Mouse (Mus musculus) heart, embryonic 11.5 days (tissue): ENCODE data around the gene Wdr77. TPM values are rescaled to one million over a fixed set of nuclear protein-coding genes. Genes with fewer than 3 reads are reported as not detected.

Source experiments
- ATAC-seq: fragments of 200-750 bp; cut with Nextera tagmentation; replicated peaks from 2 replicates; pipeline ENCODE4 v1.8.0; 2017; ENCODE audit warnings: moderate library complexity; ENCODE audit not compliant: insufficient number of reproducible peaks, low FRiP score, low TSS enrichment
- H3K27ac ChIP-seq: fragments of 300-500 bp; sonication (generic); 2 replicates; pipeline ENCODE4 v1.5.1; 2014; ENCODE audit warnings: mild to moderate bottlenecking, low read depth, low read length
- H3K27me3 ChIP-seq: fragments of 300-500 bp; sonication (generic); 2 replicates; pipeline ENCODE4 v1.6.1; 2014; ENCODE audit warnings: mild to moderate bottlenecking, low read length, mixed read lengths; ENCODE audit not compliant: control insufficient read depth, insufficient read depth
- H3K36me3 ChIP-seq: fragments of 300-500 bp; sonication (generic); 2 replicates; pipeline ENCODE4 v1.6.1; 2014; ENCODE audit warnings: mild to moderate bottlenecking, low read length, moderate library complexity, mixed read lengths; ENCODE audit not compliant: control insufficient read depth, insufficient read depth
- H3K4me1 ChIP-seq: fragments of 300-500 bp; sonication (generic); 2 replicates; pipeline ENCODE4 v1.6.1; 2014; ENCODE audit warnings: low read length; ENCODE audit not compliant: control insufficient read depth, insufficient read depth
- H3K4me2 ChIP-seq: fragments of 300-500 bp; sonication (generic); 2 replicates; pipeline ENCODE4 v1.6.1; 2014; ENCODE audit warnings: mild to moderate bottlenecking, moderate library complexity
- H3K4me3 ChIP-seq: fragments of 300-500 bp; sonication (generic); 2 replicates; pipeline ENCODE4 v1.5.1; 2014; ENCODE audit warnings: low read depth, low read length
- H3K9ac ChIP-seq: fragments of 300-500 bp; sonication (generic); 2 replicates; pipeline ENCODE4 v1.6.1; 2014; ENCODE audit warnings: mild to moderate bottlenecking, low read depth, low read length, moderate library complexity
- H3K9me3 ChIP-seq: fragments of 300-500 bp; sonication (generic); replicated peaks from 2 replicates; pipeline ENCODE4 v1.6.1; 2016; ENCODE audit warnings: low read length; ENCODE audit not compliant: control insufficient read depth
- WGBS: fragments of 180-500 bp; shearing (Covaris S2); extraction: QIAGEN DNeasy Blood & Tissue Kit; methylation state at CpG from one replicate; pipeline ENCODE4 v1.1.7; 2014; ENCODE audit not compliant: insufficient replicate concordance; 5-methylcytosine and 5-hydroxymethylcytosine counted together
- polyA plus RNA-seq: library from polyadenylated mRNA; unstranded; fragments of >200 nt; fragmentation: Nextera tagmentation; extraction: Ambion mirVana; gene quantifications from 2 replicates; pipeline ENCODE4 v1.2.1, GENCODE M21; 2014

Gene Wdr77
- polyA plus RNA-seq, 1 experiment from 2014 or later = 94.0 TPM

DNA sequence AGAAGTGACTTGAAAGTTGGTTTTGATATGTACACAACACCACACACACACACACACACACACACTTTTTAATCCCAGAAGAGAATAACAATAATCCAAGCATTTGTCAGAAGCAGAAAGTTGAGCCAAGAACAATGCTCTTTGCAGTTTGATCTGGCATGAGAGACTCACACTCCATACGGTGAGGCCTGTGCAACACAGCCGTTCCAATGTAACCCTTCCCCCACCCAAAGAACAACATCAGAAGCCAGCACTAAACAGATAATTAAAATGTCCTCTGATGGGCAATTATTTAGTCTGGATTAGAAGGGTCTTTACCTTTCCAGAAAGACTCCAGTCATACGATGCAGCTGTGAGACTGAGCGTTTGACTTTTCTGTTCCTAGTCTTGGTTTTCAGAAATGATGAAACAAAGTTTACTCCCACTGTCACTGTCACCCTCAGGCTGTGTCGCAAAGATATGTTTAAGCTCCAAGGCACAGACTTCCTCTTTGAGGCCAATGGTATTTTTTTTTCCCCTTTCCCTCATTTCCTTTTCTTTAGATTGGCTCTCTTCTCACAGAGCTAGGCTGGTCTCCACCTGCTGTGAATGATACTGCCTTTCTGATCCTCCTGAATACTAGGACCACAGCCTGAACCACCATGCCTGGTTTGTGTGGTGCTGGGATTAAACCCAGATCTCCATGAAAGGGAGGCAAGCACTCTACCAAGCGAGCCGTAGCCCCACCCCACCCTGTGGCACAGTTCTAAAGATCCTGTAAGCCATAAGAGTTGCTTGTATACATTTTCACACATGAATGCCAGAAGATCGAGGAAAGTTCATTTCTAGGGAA, 26.7 kb upstream of the Wdr77 start, which contains the start of gene I830077J02Rik:
I830077J02Rik (minus strand) TSS at position 425 of the 832 bp plus-strand sequence.
- Histone ChIP-seq H3K27ac (peak within 1 kb of the TSS; percentile 46; the same call in 1 of the 2 replicates), H3K4me2 (no peak within 1 kb of the TSS), H3K36me3 (no peaks in the 10 kb centered on the region), H3K9me3 (no peaks in the 10 kb centered on the region), H3K27me3 (no peaks in the 10 kb centered on the region), H3K4me1 (0 out of 2 replicates have a peak, but pooled peaks cover 2% of the 10 kb centered on the region), H3K4me3 (no peak within 1 kb of the TSS), H3K9ac (no peak within 1 kb of the TSS)
- ATAC-seq = 0 out of 2 replicates have a peak, but pooled peaks have one; percentile 31
- WGBS = 67% methylated on average over 8 of the region's 8 CpGs

DNA sequence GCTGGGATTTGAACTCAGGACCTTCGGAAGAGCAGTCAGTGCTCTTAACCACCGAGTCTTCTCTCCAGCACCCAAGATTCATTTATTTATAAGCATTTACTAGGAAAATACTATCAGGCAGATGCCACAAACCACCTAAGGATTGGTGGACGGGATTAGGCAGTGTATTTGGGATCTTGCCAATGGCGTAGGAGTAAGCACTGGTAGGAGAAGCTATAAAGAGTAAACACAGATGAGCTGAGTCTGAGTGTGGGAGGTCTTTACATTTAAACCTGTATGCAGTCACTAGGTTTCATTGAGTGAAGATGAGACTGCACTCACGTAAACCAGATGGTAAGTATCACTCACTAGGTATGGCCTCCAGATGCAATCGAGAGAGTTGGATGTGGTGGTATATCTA, 25.2 kb upstream of the Wdr77 start:
- 85% methylated on average over 6 of the region's 6 CpGs for WGBS
- no peak overlapping the region for H3K4me3 ChIP-seq
- no peaks in the 10 kb centered on the region for H3K36me3 ChIP-seq
- no peak overlapping the region for H3K27ac ChIP-seq
- H3K9ac ChIP-seq = no peak overlapping the region
- H3K4me2 ChIP-seq = no peak overlapping the region
- H3K27me3 ChIP-seq = no peaks in the 10 kb centered on the region
- H3K9me3 ChIP-seq = no peaks in the 10 kb centered on the region
- ATAC-seq = no peak
- 0 out of 2 replicates have a peak, but pooled peaks cover 2% of the 10 kb centered on the region for H3K4me1 ChIP-seq

DNA sequence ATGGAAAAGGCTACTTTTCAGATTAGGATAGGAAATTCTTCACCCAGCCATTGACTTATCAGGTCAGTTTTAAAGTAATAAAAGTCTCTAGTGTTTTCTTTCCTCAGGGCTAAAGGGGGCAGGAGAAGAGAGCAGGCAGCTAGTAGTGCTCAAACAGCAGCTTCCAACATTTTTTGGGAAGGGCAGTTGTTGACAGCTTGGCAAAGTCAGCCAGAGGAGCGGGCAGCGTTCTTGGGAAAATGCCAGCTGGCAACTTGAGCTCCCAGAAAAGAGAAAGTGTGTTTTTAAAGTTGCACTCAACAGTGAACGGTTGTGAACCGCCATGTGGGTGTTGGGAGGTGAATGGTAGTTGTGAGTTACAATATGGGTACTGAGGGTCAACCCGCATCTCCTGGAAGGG, 24.1 kb upstream of the Wdr77 start:
- H3K9me3 ChIP-seq = no peaks in the 10 kb centered on the region
- ATAC-seq = no peak
- H3K9ac ChIP-seq = no peak overlapping the region
- H3K27ac ChIP-seq = no peak overlapping the region
- WGBS = 75% methylated on average over 5 of the region's 5 CpGs
- H3K4me1 ChIP-seq = 0 out of 2 replicates have a peak, but pooled peaks cover 2% of the 10 kb centered on the region
- no peak overlapping the region for H3K4me2 ChIP-seq
- H3K27me3 ChIP-seq = no peaks in the 10 kb centered on the region
- no peaks in the 10 kb centered on the region for H3K36me3 ChIP-seq
- H3K4me3 ChIP-seq = no peak overlapping the region

DNA sequence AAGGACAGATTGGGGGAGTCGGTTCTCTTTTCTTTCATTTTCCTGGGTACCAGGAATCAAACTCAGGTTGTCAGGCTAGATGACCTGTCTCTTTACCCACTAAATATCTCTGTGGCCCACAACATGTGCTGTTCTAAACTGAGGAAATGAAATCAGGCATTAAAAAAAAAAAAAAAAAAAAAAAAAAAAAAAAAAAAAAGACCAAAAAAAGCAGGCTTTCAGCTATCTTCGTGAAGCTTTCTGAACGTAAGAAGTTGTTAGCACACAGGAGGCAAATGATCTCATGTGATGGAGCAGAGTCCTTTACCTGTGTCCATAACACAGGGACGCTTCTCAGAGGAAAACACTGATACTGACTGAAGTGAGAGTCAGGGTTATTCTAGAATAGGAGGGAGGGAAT, 23.1 kb upstream of the Wdr77 start:
- no peaks in the 10 kb centered on the region for H3K27me3 ChIP-seq
- H3K9ac ChIP-seq = no peak overlapping the region
- ATAC-seq = no peak
- no peaks in the 10 kb centered on the region for H3K9me3 ChIP-seq
- no peak overlapping the region for H3K27ac ChIP-seq
- no peak overlapping the region for H3K4me3 ChIP-seq
- no peak overlapping the region for H3K4me2 ChIP-seq
- WGBS = 81% methylated on average over 4 of the region's 4 CpGs
- H3K36me3 ChIP-seq = peaks cover 5% of the 10 kb centered on the region; the same call in 1 of the 2 replicates
- 0 out of 2 replicates have a peak, but pooled peaks cover 2% of the 10 kb centered on the region for H3K4me1 ChIP-seq

DNA sequence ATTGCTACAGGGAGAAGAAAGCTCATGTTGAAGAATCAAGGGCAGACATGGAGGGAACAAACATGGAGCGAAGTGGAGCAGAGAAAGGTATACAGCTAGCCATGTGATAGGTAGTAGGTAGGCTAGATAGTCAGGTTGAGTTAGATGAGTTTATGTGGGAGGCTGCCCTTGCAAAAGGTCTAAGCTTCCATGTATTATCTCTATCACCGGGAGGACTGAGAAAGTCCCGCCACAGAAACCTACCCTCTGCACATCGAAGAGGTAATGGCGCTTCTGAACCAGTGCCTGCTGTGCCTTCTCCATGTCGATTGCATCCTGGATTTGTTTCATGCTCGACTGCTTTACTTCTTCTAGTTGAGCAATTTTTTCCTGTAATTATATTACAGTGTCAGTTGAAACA, 7.8 kb upstream of the Wdr77 start:
- H3K4me1 ChIP-seq = no peaks in the 10 kb centered on the region
- H3K27me3 ChIP-seq = no peaks in the 10 kb centered on the region
- no peak overlapping the region for H3K4me2 ChIP-seq
- H3K9ac ChIP-seq = no peak overlapping the region
- H3K4me3 ChIP-seq = no peak overlapping the region
- no peak overlapping the region for H3K27ac ChIP-seq
- peaks cover 45% of the 10 kb centered on the region for H3K36me3 ChIP-seq
- H3K9me3 ChIP-seq = no peaks in the 10 kb centered on the region
- no peak for ATAC-seq
- 92% methylated on average over 7 of the region's 7 CpGs for WGBS

DNA sequence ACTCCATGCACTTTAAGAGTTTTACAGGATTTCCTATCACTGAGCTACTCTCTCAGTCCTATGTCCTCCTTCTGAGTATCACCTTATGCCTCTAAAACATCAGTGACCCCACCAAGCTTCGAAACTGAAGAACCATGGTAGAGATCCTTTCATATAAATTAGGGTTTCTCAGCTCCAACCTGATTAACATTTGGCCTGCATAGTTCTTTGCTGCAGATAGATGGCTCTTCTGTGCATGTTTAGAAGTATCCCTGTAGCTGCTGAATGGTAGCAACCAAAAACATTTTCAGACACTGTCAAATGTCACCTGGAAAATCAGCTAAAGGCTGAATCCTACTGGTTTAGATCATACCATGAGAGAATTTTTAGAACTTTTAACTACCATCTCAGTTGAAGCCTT, 1.9 kb upstream of the Wdr77 start:
- H3K4me1 ChIP-seq = peaks cover 18% of the 10 kb centered on the region
- 93% methylated on average over 1 of the region's 1 CpGs for WGBS
- no peak overlapping the region for H3K9ac ChIP-seq
- H3K4me3 ChIP-seq = peak overlapping the region; percentile 98; the same call in 1 of the 2 replicates
- no peaks in the 10 kb centered on the region for H3K9me3 ChIP-seq
- no peaks in the 10 kb centered on the region for H3K27me3 ChIP-seq
- H3K4me2 ChIP-seq = peak overlapping the region; percentile 89; the same call in 1 of the 2 replicates
- ATAC-seq = no peak
- no peak overlapping the region for H3K27ac ChIP-seq
- H3K36me3 ChIP-seq = peaks cover 17% of the 10 kb centered on the region

DNA sequence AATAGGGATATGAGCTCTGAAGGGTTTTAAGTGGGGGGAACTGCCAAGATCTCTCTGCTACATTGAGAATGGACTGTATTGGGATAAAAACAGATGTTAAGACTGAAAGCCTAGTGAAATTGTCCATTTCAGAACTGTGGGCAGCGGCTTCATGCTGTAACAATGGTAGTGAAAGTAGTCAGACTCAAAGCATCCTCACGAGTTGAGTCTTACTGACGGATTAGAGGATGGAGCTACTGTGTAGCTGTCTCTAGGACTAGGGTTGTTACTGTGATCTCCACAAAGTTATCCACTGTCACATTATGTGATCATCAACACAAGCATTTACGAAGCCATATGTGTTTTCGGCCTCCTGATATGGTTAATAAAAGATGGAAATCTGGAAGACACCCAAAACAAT, 965 bp upstream of the Wdr77 start:
- peaks cover 20% of the 10 kb centered on the region for H3K36me3 ChIP-seq
- no peak overlapping the region for H3K27ac ChIP-seq
- WGBS = 35% methylated on average over 5 of the region's 5 CpGs
- no peaks in the 10 kb centered on the region for H3K9me3 ChIP-seq
- peaks cover 18% of the 10 kb centered on the region for H3K4me1 ChIP-seq
- no peaks in the 10 kb centered on the region for H3K27me3 ChIP-seq
- peak overlapping the region; percentile 98 for H3K4me3 ChIP-seq
- peak overlapping the region; percentile 99 for H3K9ac ChIP-seq
- ATAC-seq = no peak
- peak overlapping the region; percentile 89 for H3K4me2 ChIP-seq

DNA sequence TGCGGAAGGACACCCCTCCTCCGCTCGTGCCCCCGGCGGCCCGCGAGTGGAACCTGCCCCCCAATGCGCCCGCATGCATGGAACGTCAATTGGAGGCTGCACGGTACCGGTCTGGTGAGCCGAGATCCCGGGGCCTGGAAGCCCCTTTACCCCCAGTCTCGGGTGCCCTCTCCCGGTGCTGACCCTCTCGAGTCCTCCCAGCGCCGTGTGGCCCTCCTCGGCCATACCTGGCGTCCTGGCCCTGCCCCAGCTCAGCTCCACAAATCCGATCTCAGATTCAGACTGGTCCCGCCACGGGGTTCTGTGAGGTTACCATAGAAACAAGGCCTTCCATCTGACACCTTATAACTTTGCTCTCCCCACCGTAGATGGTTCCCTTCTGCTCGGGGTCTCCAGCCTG, 416 bp downstream of the Wdr77 start:
- 1% methylated on average over 26 of the region's 26 CpGs for WGBS
- peak overlapping the region; percentile 98 for H3K4me3 ChIP-seq
- peaks cover 18% of the 10 kb centered on the region for H3K4me1 ChIP-seq
- peak overlapping the region; percentile 88 for H3K9ac ChIP-seq
- H3K4me2 ChIP-seq = peak overlapping the region; percentile 92
- peak; percentile 66 for ATAC-seq
- no peaks in the 10 kb centered on the region for H3K9me3 ChIP-seq
- H3K27me3 ChIP-seq = no peaks in the 10 kb centered on the region
- peak overlapping the region; percentile 92 for H3K27ac ChIP-seq
- peaks cover 21% of the 10 kb centered on the region for H3K36me3 ChIP-seq
